Mouse (Mus musculus) MEL (cell line): ENCODE results near the gene Cym.

ENCODE experiments used
- CTCF ChIP-seq, 3 experiments: IDR thresholded peaks in 2 of 3; conservative IDR thresholded peaks in 1 of 3; 2 replicates each; pipeline ENCODE4 v1.5.1; 2011 to 2012; ENCODE audit warnings: low read length in 3 of 3, low read depth in 2 of 3, mild to moderate bottlenecking in 2 of 3, improper control_type of control experiment in 1 of 3, inconsistent platforms in 1 of 3, mixed read lengths in 1 of 3, moderate library complexity in 1 of 3; ENCODE audit not compliant: control insufficient read depth in 1 of 3, insufficient read depth in 1 of 3, poor library complexity in 1 of 3, severe bottlenecking in 1 of 3
- MYC ChIP-seq: IDR thresholded peaks from 2 replicates; pipeline ENCODE4 v1.6.1; 2011; ENCODE audit warnings: low read depth, mild to moderate bottlenecking, low read length, improper control_type of control experiment, moderate library complexity
- ZMIZ1 ChIP-seq: IDR thresholded peaks from 2 replicates; pipeline ENCODE4 v1.6.1; 2012; ENCODE audit warnings: low read depth, mild to moderate bottlenecking, inconsistent platforms, low read length, improper control_type of control experiment, moderate library complexity

DNA sequence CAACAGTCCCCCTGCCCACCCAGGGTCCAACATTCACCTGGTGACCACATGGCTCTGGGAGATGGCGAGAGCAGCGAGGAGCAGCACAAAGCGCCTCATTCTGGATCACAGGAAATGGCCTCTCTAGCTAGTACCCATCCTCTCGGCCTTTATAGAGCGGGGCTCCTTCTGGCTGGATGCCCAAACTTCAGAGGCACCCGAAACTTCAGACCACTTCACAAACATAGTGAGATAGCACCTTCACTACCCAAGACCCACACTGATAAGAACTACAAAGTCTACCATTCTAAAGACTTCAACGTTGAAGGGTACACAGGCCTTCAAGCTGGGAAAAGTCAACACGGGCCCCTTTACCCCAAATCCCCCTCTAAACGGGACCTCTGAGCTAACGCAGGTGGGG, at the start of gene Cym:
- TF ChIP-seq CTCF (IDR thresholded peaks at IDR 0.05 in 2 of 3, conservative IDR thresholded peaks at IDR 0.05 in 1 of 3; ENCODE audit: control insufficient read depth in 1 of 3, insufficient read depth in 1 of 3, low read depth in 2 of 3, low read length in 3 of 3, poor library complexity in 1 of 3, severe bottlenecking in 1 of 3) (no peak), MYC (no peak), ZMIZ1 (no peak)
